Mouse (Mus musculus): ENCODE results near the gene Wfdc6a.

Wfdc6a gene

DNA sequence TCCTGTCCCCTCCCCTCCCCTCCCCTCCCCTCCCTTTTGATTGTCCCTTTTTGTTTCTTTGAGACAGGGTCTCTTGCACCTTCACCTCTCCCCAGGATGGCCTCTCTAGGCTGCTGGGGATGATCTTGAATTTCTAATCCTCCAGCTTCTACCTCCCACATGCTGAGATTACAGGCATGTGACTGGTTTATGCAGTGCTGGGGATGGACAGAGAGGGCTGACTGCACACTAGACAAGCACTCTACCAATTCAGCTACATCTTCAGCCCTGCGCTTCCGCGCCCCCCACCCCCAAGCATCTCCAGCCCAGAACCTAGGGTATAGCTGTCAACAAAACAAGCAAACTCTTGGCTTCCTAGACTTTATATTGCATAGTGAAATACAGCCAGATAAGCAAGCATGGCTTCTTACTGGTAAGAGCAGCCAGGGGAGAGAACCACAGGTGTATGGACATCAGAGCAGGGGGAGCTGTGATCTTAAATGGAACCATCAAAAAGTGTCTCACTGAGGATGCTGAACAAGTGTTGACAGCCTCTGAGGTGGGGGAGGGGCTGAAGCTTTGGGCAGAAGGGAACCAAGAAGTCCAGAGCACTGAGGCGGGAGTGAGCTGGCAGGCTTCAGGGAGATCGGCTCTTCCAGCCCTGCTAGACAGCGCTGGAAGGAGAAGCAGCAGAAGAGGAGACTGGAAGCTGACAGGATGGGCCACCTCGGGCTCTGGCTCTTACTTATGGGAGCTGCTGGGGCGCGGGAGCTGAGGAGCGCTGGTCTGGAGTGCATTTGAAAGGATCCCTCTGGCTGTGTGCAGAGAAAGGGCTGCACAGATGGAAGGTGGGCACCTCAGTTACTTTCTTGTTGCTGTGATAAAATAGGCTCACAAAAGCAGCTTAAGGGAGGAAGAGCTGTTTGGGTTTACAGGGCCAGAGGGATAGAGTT is 35.0 kb downstream of the Wfdc6a start:
- no peak for DNase-seq (ENCODE audit: low spot score)

DNA sequence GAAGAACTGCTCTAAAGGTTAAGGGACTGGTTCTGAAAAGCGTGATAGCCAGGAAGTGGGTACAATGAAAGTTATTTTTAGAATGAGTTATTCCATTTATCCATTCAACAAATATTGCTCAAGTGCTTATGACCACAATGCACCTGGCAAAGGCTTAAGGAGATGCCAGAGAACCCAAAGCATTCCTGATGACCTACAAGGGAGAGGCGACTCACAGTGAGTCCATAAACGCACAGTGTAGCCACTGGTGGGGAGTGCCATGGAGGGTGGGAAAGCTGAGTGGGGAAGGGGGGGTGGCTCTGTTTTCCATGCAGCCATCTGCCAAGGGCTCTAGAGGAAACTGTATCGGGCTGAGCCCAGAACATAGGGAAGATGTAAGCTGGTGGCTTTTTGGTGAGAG is 35.9 kb downstream of the Wfdc6a start:
- DNase-seq (ENCODE audit: low spot score), result peak; percentile 77

- DNase-seq (ENCODE audit: low spot score), result no peak
Measured at GRCm38 (mm10) chr2:164544454-164545097, 40.7 kb downstream of the Wfdc6a start.

DNA sequence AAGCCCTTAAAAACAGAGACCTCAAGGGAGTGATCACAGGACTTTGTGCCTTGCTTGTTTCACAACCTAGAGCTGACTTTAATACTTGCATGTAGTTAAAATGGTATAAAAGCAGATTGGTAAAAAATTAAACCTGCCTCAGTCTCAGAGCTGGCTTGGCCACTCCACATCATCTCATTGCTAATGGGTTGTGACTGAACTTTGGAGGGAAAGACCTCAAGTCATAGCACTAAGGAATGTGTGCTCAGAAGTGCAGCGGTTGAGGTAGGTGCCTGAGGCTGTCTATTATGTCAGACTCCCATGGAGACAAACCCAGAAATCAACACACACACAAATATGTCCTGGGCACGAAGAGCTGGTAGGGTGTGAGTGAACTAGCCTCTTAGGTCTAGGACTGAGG is 41.5 kb downstream of the Wfdc6a start:
- DNase-seq (ENCODE audit: low spot score), result no peak

- no peak for DNase-seq (ENCODE audit: low spot score)
Measured at GRCm38 (mm10) chr2:164542598-164542997, 42.6 kb downstream of the Wfdc6a start.

GRCm38 (mm10) chr2:164542132-164542531 is 43.1 kb downstream of the Wfdc6a start:
- DNase-seq (ENCODE audit: low spot score), result no peak

DNA sequence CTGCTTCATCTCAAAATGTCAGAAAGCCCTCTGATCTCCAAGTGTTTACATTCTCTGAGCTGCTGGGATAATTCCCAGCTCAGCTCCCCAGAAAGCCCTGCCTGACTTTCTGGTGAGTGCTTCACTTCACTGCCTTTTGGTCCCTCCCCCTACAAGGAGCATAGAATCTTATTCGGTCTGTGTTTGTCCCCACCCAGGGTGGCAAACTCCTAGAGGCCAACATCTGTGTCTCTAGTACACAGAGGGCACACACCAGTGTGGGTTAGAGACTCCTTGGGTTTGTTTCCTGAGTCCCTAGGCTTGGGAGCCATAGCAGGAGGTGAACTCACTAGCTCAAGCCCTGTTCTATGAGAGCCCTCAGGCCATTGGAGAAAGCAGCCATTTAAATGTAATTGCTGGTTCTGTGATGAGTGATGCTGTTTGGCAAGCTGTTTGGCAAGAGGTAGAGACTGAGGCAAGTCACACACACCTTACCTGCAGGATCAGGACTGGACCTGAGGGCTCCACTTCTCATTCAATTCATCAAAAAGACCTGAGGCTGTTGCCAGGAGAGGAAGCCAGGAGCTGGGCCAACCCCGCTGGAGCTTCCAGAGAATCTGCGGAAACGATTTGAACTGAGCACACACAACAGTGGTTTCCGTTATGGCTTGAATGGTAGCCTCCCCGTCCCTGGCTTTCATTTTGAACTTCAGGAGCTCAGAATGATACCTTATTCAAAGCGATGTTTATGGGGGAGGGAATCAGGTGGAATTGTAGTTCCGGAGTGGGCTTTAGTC is 44.4 kb downstream of the Wfdc6a start:
- no peak for DNase-seq (ENCODE audit: low spot score)

- DNase-seq (ENCODE audit: low spot score), result no peak
Measured at GRCm38 (mm10) chr2:164537003-164537402, 48.2 kb downstream of the Wfdc6a start.

DNA sequence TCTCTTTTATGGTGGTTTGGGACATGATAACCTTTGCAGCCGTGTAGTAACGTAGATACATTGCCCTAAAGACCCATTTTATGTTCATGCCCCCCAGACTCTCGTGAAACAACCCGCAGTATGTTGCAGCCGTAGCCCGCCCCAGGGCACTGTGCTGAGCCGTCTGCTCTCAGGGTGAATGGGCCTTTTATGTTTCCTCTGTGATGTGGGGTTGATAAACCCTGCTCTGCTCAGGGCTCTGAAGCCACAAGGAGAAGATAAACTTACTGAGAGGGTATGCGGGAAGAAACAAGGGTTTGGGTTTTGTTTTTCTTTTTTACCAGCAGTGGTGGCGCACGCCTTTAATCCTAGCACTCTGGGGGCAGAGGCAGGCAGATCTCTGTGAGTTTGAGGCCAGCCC is 50.9 kb downstream of the Wfdc6a start:
- DNase-seq (ENCODE audit: low spot score), result no peak

DNA sequence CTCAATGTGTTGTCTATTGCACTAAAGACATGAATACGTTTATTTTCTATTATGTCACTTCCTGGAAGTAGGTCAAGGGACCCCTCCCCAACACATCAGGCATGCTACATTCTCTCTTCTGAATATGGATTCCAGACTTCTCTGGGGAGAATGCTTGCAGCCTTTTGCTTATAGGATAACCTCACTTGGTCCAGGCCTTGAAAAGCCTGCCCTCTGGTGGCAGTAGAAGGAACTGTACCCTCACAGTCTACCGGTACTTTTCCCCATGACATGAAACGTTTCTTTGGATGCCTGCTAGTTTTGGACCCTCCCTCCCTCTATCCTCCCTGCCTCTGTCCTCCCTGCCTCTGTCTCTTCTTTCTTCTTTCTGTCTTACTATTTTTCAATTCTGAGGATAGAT is 54.1 kb downstream of the Wfdc6a start:
- DNase-seq (ENCODE audit: low spot score), result peak; percentile 81

All from lung, postnatal 25 days (tissue).